Mouse (Mus musculus) MEL (cell line): ENCODE data around the gene B9d1. TPM values are rescaled to one million over a fixed set of nuclear protein-coding genes. Genes with fewer than 3 reads are reported as not detected.

Experiments used
- DNase-seq: peaks from one replicate; pipeline ENCODE4 v3.0.0; 2011; ENCODE audit warnings: low read depth, low spot score
- H3K27ac ChIP-seq: 2 replicates; pipeline ENCODE4 v1.5.1; 2012; ENCODE audit warnings: low read depth, mild to moderate bottlenecking, control low read depth, low read length, moderate library complexity; ENCODE audit not compliant: control insufficient read depth
- H3K27me3 ChIP-seq, 2 experiments: fragments of 150-350 bp in 1 of 2; sonication (generic) in 1 of 2; 2 replicates each; pipeline ENCODE4 v1.6.1; 2012; ENCODE audit warnings: low read length in 2 of 2, mild to moderate bottlenecking in 2 of 2, improper control_type of control experiment in 1 of 2, moderate library complexity in 1 of 2; ENCODE audit not compliant: insufficient read depth in 2 of 2, control insufficient read depth in 1 of 2
- H3K36me3 ChIP-seq, 2 experiments: 2 replicates each; pipeline ENCODE4 v1.6.1; 2012 to 2014; ENCODE audit warnings: low read length in 2 of 2, improper control_type of control experiment in 1 of 2, inconsistent platforms in 1 of 2, mild to moderate bottlenecking in 1 of 2; ENCODE audit not compliant: insufficient read depth in 2 of 2, control insufficient read depth in 1 of 2
- H3K4me1 ChIP-seq, 2 experiments: fragments of 150-350 bp in 1 of 2; sonication (generic) in 1 of 2; 2 replicates each; pipeline ENCODE4 v1.6.1; 2012; ENCODE audit warnings: low read length in 2 of 2, improper control_type of control experiment in 1 of 2, mild to moderate bottlenecking in 1 of 2; ENCODE audit not compliant: insufficient read depth in 2 of 2, control insufficient read depth in 1 of 2
- H3K4me3 ChIP-seq, 2 experiments: fragments of 150-350 bp in 1 of 2; sonication (generic) in 1 of 2; 2 replicates each; pipeline ENCODE4 v1.5.1; 2012; ENCODE audit warnings: low read depth in 2 of 2, low read length in 2 of 2, mild to moderate bottlenecking in 2 of 2, moderate library complexity in 2 of 2, control low read depth in 1 of 2, improper control_type of control experiment in 1 of 2; ENCODE audit not compliant: control insufficient read depth in 1 of 2, insufficient read depth in 1 of 2
- H3K79me2 ChIP-seq: 2 replicates; pipeline ENCODE4 v1.6.1; 2012; ENCODE audit warnings: mild to moderate bottlenecking, low read length, moderate library complexity; ENCODE audit not compliant: control insufficient read depth, poor library complexity, insufficient read depth
- H3K9ac ChIP-seq: 2 replicates; pipeline ENCODE4 v1.6.1; 2012; ENCODE audit warnings: low read depth, mild to moderate bottlenecking, control low read depth, low read length, moderate library complexity; ENCODE audit not compliant: control insufficient read depth, poor library complexity, severe bottlenecking
- H3K9me3 ChIP-seq: fragments of 150-350 bp; sonication (generic); replicated peaks from 2 replicates; pipeline ENCODE4 v1.6.1; 2012; ENCODE audit warnings: mild to moderate bottlenecking, low read length, improper control_type of control experiment, moderate library complexity; ENCODE audit not compliant: insufficient read depth
- CHD2 ChIP-seq: IDR thresholded peaks from 2 replicates; pipeline ENCODE4 v1.6.1; 2011; ENCODE audit warnings: low read length, improper control_type of control experiment
- GATA1 ChIP-seq: IDR thresholded peaks from 2 replicates; pipeline ENCODE4 v1.6.1; 2011; ENCODE audit warnings: low read depth, low read length, improper control_type of control experiment
- NRF1 ChIP-seq: IDR thresholded peaks from 2 replicates; pipeline ENCODE4 v1.6.1; 2014; ENCODE audit warnings: low read depth, mild to moderate bottlenecking, inconsistent platforms, low read length, improper control_type of control experiment, moderate library complexity; ENCODE audit not compliant: poor library complexity, insufficient read depth, severe bottlenecking
- RAD21 ChIP-seq: IDR thresholded peaks from 2 replicates; pipeline ENCODE4 v1.6.1; 2011; ENCODE audit warnings: mild to moderate bottlenecking, low read depth, low read length, improper control_type of control experiment
- SMC3 ChIP-seq: IDR thresholded peaks from 2 replicates; pipeline ENCODE4 v1.6.1; 2011; ENCODE audit warnings: low read depth, low read length, improper control_type of control experiment
- TAL1 ChIP-seq: IDR thresholded peaks from 2 replicates; pipeline ENCODE4 v1.6.1; 2012; ENCODE audit warnings: mild to moderate bottlenecking, inconsistent platforms, low read length, moderate library complexity, mixed read lengths
- TBP ChIP-seq: IDR thresholded peaks from 2 replicates; pipeline ENCODE4 v1.8.0; 2011; ENCODE audit warnings: low read depth, low read length, improper control_type of control experiment
- polyA plus RNA-seq, 2 experiments: library from polyadenylated mRNA; stranded (reverse) in 1 of 2; unstranded in 1 of 2; fragments of >175 nt in 1 of 2; fragments of >200 nt in 1 of 2; gene quantifications; 2 replicates each; pipeline versions ENCODE4 v1.2.1 to v1.2.4; 2012; ENCODE audit warnings: low replicate concordance in 2 of 2, low read depth in 1 of 2; ENCODE audit not compliant: insufficient read length in 2 of 2, insufficient read depth in 1 of 2, missing spikeins in 1 of 2
- total RNA-seq: library from RNA; depleted of rRNA; stranded (reverse); fragments of 300-350 nt; gene quantifications from 2 replicates; pipeline ENCODE4 v1.2.3, GENCODE M21; 2012

Gene B9d1
- total and polyA plus RNA-seq, 3 experiments = 22.5 to 27.2 TPM; not detected in 1

- H3K9ac ChIP-seq = no peak overlapping the region
- no peaks in the 10 kb centered on the region for H3K36me3 ChIP-seq
- peaks cover 2 to 16% of the 10 kb centered on the region in 2 experiments for H3K27me3 ChIP-seq
- no peak overlapping the region for H3K27ac ChIP-seq
- H3K9me3 ChIP-seq = no peaks in the 10 kb centered on the region
- no peak for TF ChIP-seq RAD21
- no peak for DNase-seq
- peaks cover 0 to 5% of the 10 kb centered on the region in 2 experiments; a peak in 1 of 4 replicates for H3K4me1 ChIP-seq
- H3K79me2 ChIP-seq = no peaks in the 10 kb centered on the region
- no peak overlapping the region for H3K4me3 ChIP-seq
Measured at GRCm38 (mm10) chr11:61476786-61477382, 28.1 kb upstream of the B9d1 start.

GRCm38 (mm10) chr11:61477566-61478508, 27.1 kb upstream of the B9d1 start:
- H3K4me1 ChIP-seq = 0 out of 4 replicates have a peak, but pooled peaks cover 0 to 5% of the 10 kb centered on the region in 2 experiments
- no peak overlapping the region for H3K27ac ChIP-seq
- no peak overlapping the region for H3K9ac ChIP-seq
- no peak overlapping the region for H3K4me3 ChIP-seq
- no peak for TF ChIP-seq TAL1
- H3K9me3 ChIP-seq = no peaks in the 10 kb centered on the region
- no peaks in the 10 kb centered on the region for H3K79me2 ChIP-seq
- no peaks in the 10 kb centered on the region for H3K36me3 ChIP-seq
- H3K27me3 ChIP-seq = peaks cover 2 to 14% of the 10 kb centered on the region in 2 experiments
- DNase-seq = no peak

- Histone ChIP-seq H3K9ac (no peak overlapping the region), H3K27me3 (peaks cover 2 to 14% of the 10 kb centered on the region in 2 experiments), H3K4me1 (0 out of 4 replicates have a peak, but pooled peaks cover 0 to 5% of the 10 kb centered on the region in 2 experiments), H3K9me3 (no peaks in the 10 kb centered on the region), H3K79me2 (no peaks in the 10 kb centered on the region), H3K36me3 (no peaks in the 10 kb centered on the region), H3K27ac (no peak overlapping the region), H3K4me3 (no peak overlapping the region)
- no peak for DNase-seq
- peak; percentile 77 for TF ChIP-seq TBP
- TF ChIP-seq SMC3 = no peak
- TF ChIP-seq NRF1 = no peak
- no peak for TF ChIP-seq CHD2
- no peak for TF ChIP-seq GATA1
Measured at GRCm38 (mm10) chr11:61478788-61479187, 26.2 kb upstream of the B9d1 start.
